Mouse (Mus musculus) embryonic stem cell, embryonic (primary cell): Measurements from ENCODE around the gene Aoah.

Experiments used
- CTCF ChIA-PET, 4 experiments: fragments of 300-600 bp in 2 of 4; fragments of 350-600 bp in 2 of 4; sonication (Branson Sonifier 250); formaldehyde crosslinking; loops; one replicate each; lab custom pipeline; 2022; ENCODE audit warnings: inconsistent platforms in 2 of 4; lab: Charles Lee
- POLR2A ChIA-PET, 4 experiments: fragments of 300-600 bp in 2 of 4; fragments of 350-600 bp in 2 of 4; sonication (Branson Sonifier 250); formaldehyde crosslinking; loops; one replicate each; lab custom pipeline; 2022; ENCODE audit warnings: antibody characterized with exemption in 4 of 4, inconsistent platforms in 1 of 4; lab: Charles Lee

Aoah gene

DNA sequence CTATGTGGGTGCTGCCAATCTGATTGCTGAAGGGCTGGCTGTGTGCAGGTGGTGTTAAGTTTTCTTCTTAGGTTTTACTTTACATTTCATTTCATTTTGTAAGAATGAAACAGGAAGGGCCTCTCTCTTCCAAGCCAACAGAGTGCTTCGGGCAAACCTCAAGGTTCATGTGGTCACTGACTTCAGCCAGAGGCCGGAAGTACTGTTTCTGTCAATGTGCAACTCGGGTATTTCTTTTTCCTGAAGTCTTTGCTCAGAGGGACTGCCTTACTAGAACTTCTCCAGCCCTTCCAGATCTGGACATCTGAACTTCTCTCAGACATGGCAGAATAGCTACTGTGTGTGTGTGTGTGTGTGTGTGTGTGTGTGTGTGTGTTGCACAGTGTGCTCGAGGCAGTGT, at the start of gene Aoah:
TSS of gene Aoah (plus strand) at position 213 of the 400 bp plus-strand sequence.
- ChIA-PET CTCF (no interaction called here), POLR2A (no interaction called here)

DNA sequence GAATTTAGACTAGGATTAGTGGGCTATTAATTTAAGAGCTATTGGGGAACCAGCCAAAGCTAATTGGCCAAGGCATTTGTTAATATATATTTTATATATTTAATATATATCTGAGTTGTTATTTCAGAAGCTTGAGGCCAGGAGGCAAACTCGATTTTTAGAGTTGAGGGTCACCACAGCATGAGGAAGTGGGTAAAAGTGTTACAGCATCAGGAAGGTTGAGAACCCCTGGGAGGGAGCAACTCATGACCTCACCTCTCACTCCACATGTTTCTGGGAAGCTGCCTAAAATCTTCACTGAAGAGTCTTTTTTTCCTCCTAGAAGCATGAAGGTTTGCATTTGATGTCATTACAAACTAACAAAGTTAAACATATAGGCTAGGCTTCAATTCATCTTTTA, 39.1 kb upstream of the Aoah start:
- CTCF ChIA-PET, result no interaction called here
- POLR2A ChIA-PET, result interaction anchor here in 1 of 4 experiments (1.5 kb wide), 1 partner anchor 11 kb away, joined by 3 read pairs; no protein-coding TSS in a partner anchor

- CTCF ChIA-PET, result no interaction called here
These were observed 10.3 kb upstream of the Aoah start for GRCm38 (mm10) chr13:20783648-20784047.

GRCm38 (mm10) chr13:20784060-20784459, 9.9 kb upstream of the Aoah start:
- CTCF ChIA-PET, result no interaction called here

More at GRCm38 (mm10) chr13:20783648-20784047, 10.3 kb upstream of the Aoah start:
- POLR2A ChIA-PET, result no interaction called here

DNA sequence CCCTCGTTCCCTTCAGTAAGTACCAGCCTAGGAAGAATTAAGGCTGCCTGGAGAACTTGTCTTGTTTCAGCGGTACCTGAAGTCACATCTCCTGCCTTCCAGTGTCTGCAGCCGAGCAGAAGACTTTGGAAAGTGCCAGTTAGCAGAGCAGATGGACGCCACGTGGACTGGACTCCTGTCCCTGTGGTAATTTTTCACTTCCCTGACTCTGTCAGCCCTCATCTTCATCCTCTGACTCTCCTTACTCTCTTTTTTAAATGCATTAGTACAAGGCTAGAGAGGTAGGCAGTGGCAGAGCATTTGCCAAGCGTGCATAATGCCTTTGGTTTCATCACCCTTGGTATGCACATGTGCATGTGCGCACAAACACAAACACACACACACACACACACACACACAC, 8.0 kb upstream of the Aoah start:
- ChIA-PET POLR2A (no interaction called here), CTCF (no interaction called here)

More at GRCm38 (mm10) chr13:20784060-20784459, 9.9 kb upstream of the Aoah start:
- POLR2A ChIA-PET, result interaction anchor here in 1 of 4 experiments (0.6 kb wide), 1 partner anchor 57 kb away, joined by 3 read pairs; no protein-coding TSS in a partner anchor

GRCm38 (mm10) chr13:20786825-20787245, 7.1 kb upstream of the Aoah start:
- CTCF ChIA-PET, result no interaction called here
- POLR2A ChIA-PET, result interaction anchor here in 1 of 4 experiments (1.2 kb wide), 1 partner anchor 19 kb away, joined by 3 read pairs; no protein-coding TSS in a partner anchor

- CTCF ChIA-PET, result no interaction called here
- POLR2A ChIA-PET, result interaction anchor here in 1 of 4 experiments (1.2 kb wide), 1 partner anchor 18 kb away, joined by 3 read pairs; no protein-coding TSS in a partner anchor
These were observed 6.0 kb upstream of the Aoah start for GRCm38 (mm10) chr13:20787952-20788351.

- ChIA-PET CTCF (no interaction called here), POLR2A (interaction anchor here in 1 of 4 experiments (1.5 kb wide), 1 partner anchor 22 kb away, joined by 3 read pairs; no protein-coding TSS in a partner anchor)
These were observed 2.7 kb downstream of the Aoah start for GRCm38 (mm10) chr13:20796651-20797050.

GRCm38 (mm10) chr13:20798536-20798935, 4.6 kb downstream of the Aoah start:
- ChIA-PET POLR2A (interaction anchor here in 1 of 4 experiments (0.6 kb wide), 1 partner anchor 9 kb away, joined by 4 read pairs; no protein-coding TSS in a partner anchor), CTCF (no interaction called here)

DNA sequence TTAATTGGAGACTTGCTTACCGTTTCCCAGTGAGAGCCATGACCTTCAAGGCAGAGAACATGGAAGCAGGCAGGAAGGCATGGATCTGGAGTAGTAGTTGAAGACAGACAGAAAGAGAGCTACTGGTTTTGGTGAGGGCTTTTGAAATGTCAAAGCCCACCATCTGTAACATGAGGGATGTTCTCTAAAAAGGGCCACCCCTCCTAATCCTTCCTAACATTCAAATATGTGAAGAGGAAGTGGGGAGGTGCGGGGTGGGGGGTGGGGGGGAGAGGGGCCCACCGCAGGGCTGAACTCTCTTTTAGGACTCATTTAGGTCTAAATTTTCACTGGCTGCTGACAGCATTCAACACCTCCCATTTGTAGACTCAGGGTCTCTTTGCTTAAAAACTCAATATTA, 5.9 kb downstream of the Aoah start:
- ChIA-PET CTCF (interaction anchor here in 1 of 4 experiments (0.6 kb wide), 1 partner anchor 508 kb away, joined by 3 read pairs; no protein-coding TSS in a partner anchor), POLR2A (interaction anchor here in 2 of 4 experiments (0.6 kb wide), 3 partner anchors 137 to 355 kb away, joined by 3 to 6 read pairs (median 3); no protein-coding TSS in a partner anchor)

- ChIA-PET POLR2A (interaction anchor here in 3 of 4 experiments (0.6 to 1.1 kb wide), 3 partner anchors 22 to 1591 kb away, joined by 3 to 6 read pairs (median 3); no protein-coding TSS in a partner anchor), CTCF (no interaction called here)
These were observed 6.7 kb downstream of the Aoah start for GRCm38 (mm10) chr13:20800569-20800968.

DNA sequence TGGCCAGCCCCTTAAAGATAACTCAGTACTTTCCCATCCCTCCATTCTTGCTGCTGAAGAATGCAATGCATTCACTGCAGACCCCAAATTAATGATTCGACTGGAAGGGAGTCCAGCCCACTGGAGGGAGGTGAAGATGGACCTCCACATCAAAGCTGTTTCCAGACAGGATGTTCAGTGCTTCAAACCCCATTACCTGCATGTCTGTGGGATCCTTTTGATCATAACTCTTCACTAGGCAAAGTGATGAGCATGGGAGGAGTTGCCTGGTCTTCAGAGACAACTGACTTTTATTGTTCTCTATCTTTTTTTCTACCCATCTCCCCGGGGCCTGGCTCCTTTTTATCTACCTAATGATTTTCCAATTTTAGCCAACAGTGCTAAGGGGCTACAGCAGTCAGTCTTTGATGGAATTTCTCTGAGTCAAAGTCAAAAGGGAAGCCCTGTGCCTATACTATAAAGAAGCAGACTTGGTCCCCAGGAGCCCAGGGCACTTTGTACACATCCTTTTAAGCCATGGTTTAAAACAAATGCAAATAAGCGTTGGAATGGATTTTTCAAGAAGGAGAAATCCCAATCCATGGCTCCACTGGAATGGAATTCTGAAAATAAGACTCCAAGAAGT, 18.0 kb downstream of the Aoah start:
- CTCF ChIA-PET, result no interaction called here
- POLR2A ChIA-PET, result interaction anchor here in 1 of 4 experiments (1.4 kb wide), 1 partner anchor 126 kb away, joined by 3 read pairs; no protein-coding TSS in a partner anchor

- CTCF ChIA-PET, result interaction anchor here in 1 of 4 experiments (1.0 kb wide), 1 partner anchor 123 kb away, joined by 3 read pairs; no protein-coding TSS in a partner anchor
- POLR2A ChIA-PET, result no interaction called here
These were observed 22.5 kb downstream of the Aoah start for GRCm38 (mm10) chr13:20816385-20816784.

GRCm38 (mm10) chr13:20820712-20821328, 26.9 kb downstream of the Aoah start:
- POLR2A ChIA-PET, result no interaction called here
- CTCF ChIA-PET, result no interaction called here

DNA sequence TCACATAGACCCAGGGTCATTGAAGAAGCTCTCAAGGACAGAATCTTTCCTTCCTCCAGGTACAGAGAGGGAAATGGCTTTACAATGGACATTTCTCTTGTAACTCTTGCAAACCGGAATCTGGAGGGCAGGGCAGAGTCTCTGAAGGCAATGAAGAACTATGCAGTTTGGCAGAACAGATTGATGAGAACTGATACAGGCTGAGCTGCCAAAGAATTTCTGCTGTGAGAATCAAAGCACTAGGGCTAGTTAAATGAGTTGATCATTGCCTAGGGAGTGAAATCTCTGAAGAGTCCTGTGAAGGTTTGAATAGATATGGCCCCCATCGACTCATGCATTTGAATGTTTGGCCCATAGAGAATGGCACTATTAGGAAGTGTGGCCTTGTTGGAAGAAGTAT, 34.8 kb downstream of the Aoah start:
- POLR2A ChIA-PET, result no interaction called here
- CTCF ChIA-PET, result interaction anchor here in 2 of 4 experiments (0.5 to 1.4 kb wide), 2 partner anchors 18 to 405 kb away, joined by 3 to 9 read pairs; no protein-coding TSS in a partner anchor

DNA sequence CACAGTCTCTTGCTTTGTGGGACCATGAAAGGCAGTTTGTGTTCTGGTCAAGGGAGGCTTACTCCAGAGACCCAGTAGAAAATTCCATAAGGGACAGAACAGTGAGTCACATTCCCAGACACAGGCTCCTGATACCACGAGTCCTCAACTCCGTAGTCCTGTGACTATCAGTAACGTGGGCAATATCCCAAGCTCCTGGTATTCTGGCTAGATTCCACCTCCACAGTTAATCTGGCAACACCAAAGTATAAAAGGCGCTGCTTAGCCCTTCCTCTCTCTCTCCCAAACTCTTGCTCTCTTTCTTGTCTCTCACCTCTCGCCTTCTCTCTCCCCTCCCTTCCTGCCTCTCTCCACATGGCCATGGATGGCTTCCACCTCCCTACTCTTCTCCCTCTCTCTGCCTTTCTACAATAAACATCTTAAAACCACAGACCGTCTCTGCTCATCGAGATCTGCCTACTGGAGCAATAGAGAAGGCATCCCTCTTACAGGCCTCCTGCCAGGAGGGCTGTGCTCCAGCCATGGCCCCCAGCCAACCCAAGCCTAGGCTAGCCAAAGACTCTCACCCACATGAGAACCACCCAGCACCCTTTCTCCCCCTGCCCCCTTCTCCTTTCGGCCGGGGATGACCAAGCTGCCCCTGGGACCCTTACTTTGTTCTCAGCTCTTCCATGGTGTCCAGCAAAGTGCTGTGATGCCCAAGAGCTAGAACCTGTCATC, 35.4 kb downstream of the Aoah start:
- ChIA-PET CTCF (interaction anchor here in 2 of 4 experiments (0.5 to 1.4 kb wide), 2 partner anchors 18 to 406 kb away, joined by 3 to 9 read pairs; no protein-coding TSS in a partner anchor), POLR2A (no interaction called here)

DNA sequence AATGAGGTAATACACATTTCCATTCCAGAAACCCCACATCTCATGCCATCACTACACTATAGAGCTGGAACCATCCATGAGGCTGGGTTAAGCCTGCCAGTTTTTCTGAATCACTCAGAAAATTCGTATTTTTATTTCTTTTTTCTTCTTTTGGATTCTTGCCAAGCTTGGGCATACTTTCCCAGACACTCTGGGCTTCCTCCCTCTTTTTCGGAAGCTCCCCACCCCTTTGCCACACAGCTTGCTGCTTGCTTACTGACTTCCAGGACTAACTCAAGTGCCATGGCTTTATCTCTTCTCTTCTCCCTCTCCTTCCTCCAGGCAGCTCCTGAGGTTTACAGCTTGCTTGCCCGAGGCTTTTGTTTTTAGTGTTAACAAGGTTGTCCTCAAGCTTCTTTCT, 62.0 kb downstream of the Aoah start:
- CTCF ChIA-PET, result no interaction called here
- POLR2A ChIA-PET, result no interaction called here

- ChIA-PET POLR2A (no interaction called here), CTCF (no interaction called here)
These were observed 105.5 kb downstream of the Aoah start for GRCm38 (mm10) chr13:20899372-20899771.

- POLR2A ChIA-PET, result no interaction called here
- CTCF ChIA-PET, result no interaction called here
These were observed 106.6 kb downstream of the Aoah start for GRCm38 (mm10) chr13:20900396-20900971.
